ENCODE assay signal across 17 mouse cellular contexts in genomic region chr13:31477171-31477867, GRCm38 (mm10).
DNase-seq lines count a peak whose midpoint lies in the region; ATAC-seq and TF ChIP-seq lines count a peak whose summit lies in the region.
"Had no signal": no experiment of that assay in that cellular context is flagged by ENCODE, and none has a peak within 500 bp of the region (broad histone marks: within the 10 kb centered on the region; RNA-seq: fewer than 3 reads in every experiment).

No protein-coding gene starts in this region.

- no peaks in the 10 kb centered on the region for H3K27me3 ChIP-seq in kidney, adult 2 months (replicated peaks; ENCODE audit: control insufficient read depth, insufficient read depth, low read length)
- H3K27me3 ChIP-seq in intestine, embryonic 14.5 days (replicated peaks; ENCODE audit: control insufficient read depth, insufficient read depth, low read length): no peaks in the 10 kb centered on the region
- H3K27me3 ChIP-seq in liver, embryonic 16.5 days (ENCODE audit: control insufficient read depth, insufficient read depth, low read depth, low read length): no peaks in the 10 kb centered on the region
- H3K27me3 ChIP-seq: limb, embryonic 13.5 days; midbrain, embryonic 13.5 days; neural tube, embryonic 15.5 days had no signal

- no peak overlapping the region for H3K4me2 ChIP-seq in intestine, embryonic 14.5 days (ENCODE audit: low read length)
- no peak overlapping the region for H3K4me2 ChIP-seq in liver, embryonic 16.5 days (ENCODE audit: low read depth, low read length)
- H3K4me2 ChIP-seq: limb, embryonic 13.5 days; midbrain, embryonic 13.5 days; neural tube, embryonic 15.5 days had no signal

- peak; percentile 58 for ATAC-seq in intestine, embryonic 14.5 days (replicated peaks; ENCODE audit: low FRiP score, low TSS enrichment, low read depth)
- peak; percentile 86 for ATAC-seq in liver, embryonic 16.5 days (ENCODE audit: low read depth)
- ATAC-seq: forebrain, embryonic 14.5 days; hindbrain, postnatal 0 days; midbrain, embryonic 13.5 days had no signal

- no peaks in the 10 kb centered on the region for H3K36me3 ChIP-seq in kidney, adult 2 months (ENCODE audit: control insufficient read depth, insufficient read depth, low read length)
- H3K36me3 ChIP-seq in intestine, embryonic 14.5 days (ENCODE audit: control insufficient read depth, insufficient read depth, low read length): no peaks in the 10 kb centered on the region
- H3K36me3 ChIP-seq in liver, embryonic 16.5 days (ENCODE audit: control insufficient read depth, insufficient read depth): no peaks in the 10 kb centered on the region
- H3K36me3 ChIP-seq: limb, embryonic 13.5 days; midbrain, embryonic 13.5 days; neural tube, embryonic 15.5 days had no signal

- no peak overlapping the region for H3K27ac ChIP-seq in kidney, adult 2 months (ENCODE audit: insufficient read depth, low read depth, low read length)
- H3K27ac ChIP-seq in intestine, embryonic 14.5 days (ENCODE audit: low read depth): no peak overlapping the region
- no peak overlapping the region for H3K27ac ChIP-seq in liver, embryonic 16.5 days (ENCODE audit: low read length)
- H3K27ac ChIP-seq: hindbrain, postnatal 0 days; limb, embryonic 13.5 days; midbrain, embryonic 13.5 days; neural tube, embryonic 15.5 days had no signal

- peak; percentile 59 for DNase-seq in kidney, adult 2 months
- no peak for DNase-seq in kidney, postnatal 4 days
- peak; percentile 16 for DNase-seq in Muller cell, postnatal 12 days (ENCODE audit: inconsistent ontology term)
- DNase-seq in intestine, embryonic 14.5 days (ENCODE audit: low spot score): no peak
- DNase-seq in layer of hippocampus, adult 9-10 months (ENCODE audit: low spot score): no peak
- DNase-seq in urinary bladder, postnatal 36 days (ENCODE audit: low spot score in 2 of 2): no peak
- DNase-seq: adrenal gland, adult 2 months; B cell, adult 2 months; cerebellum, postnatal 25 days; thymus, postnatal 36 days had no signal

- H3K9ac ChIP-seq in intestine, embryonic 14.5 days (ENCODE audit: low read length): no peak overlapping the region
- no peak overlapping the region for H3K9ac ChIP-seq in liver, embryonic 16.5 days (ENCODE audit: low read depth, low read length)
- H3K9ac ChIP-seq: limb, embryonic 13.5 days; midbrain, embryonic 13.5 days; neural tube, embryonic 15.5 days had no signal

- H3K4me3 ChIP-seq in kidney, adult 2 months (ENCODE audit: insufficient read depth, low read depth, low read length): no peak overlapping the region
- no peak overlapping the region for H3K4me3 ChIP-seq in intestine, embryonic 14.5 days (ENCODE audit: low read depth, low read length)
- H3K4me3 ChIP-seq in liver, embryonic 16.5 days (ENCODE audit: low read depth, low read length): no peak overlapping the region
- H3K4me3 ChIP-seq: erythroblast, embryonic 14.5 days; limb, embryonic 13.5 days; midbrain, embryonic 13.5 days; neural tube, embryonic 15.5 days had no signal

- H3K9me3 ChIP-seq in intestine, embryonic 14.5 days (ENCODE audit: control insufficient read depth, low read length): no peaks in the 10 kb centered on the region
- no peaks in the 10 kb centered on the region for H3K9me3 ChIP-seq in liver, embryonic 16.5 days (replicated peaks; ENCODE audit: control insufficient read depth, low read length)
- H3K9me3 ChIP-seq: limb, embryonic 13.5 days; midbrain, embryonic 13.5 days; neural tube, embryonic 15.5 days had no signal

- peaks cover 3% of the 10 kb centered on the region; the same call in 1 of the 2 replicates for H3K4me1 ChIP-seq in kidney, adult 2 months (ENCODE audit: control insufficient read depth, insufficient read depth, low read length)
- H3K4me1 ChIP-seq in intestine, embryonic 14.5 days (replicated peaks; ENCODE audit: control insufficient read depth, insufficient read depth, low read length): no peaks in the 10 kb centered on the region
- H3K4me1 ChIP-seq in liver, embryonic 16.5 days (ENCODE audit: control insufficient read depth, low read depth, low read length): no peaks in the 10 kb centered on the region
- H3K4me1 ChIP-seq: limb, embryonic 13.5 days; midbrain, embryonic 13.5 days; neural tube, embryonic 15.5 days had no signal

- no peak for TF ChIP-seq POLR2A in kidney, adult 2 months (IDR thresholded peaks at IDR 0.05; ENCODE audit: low read depth, low read length)

- no peak for TF ChIP-seq CTCF in kidney, adult 2 months (conservative IDR thresholded peaks at IDR 0.05; ENCODE audit: insufficient read depth, insufficient read length, low read depth, low read length)

- WGBS in kidney, adult 2 months: 69% methylated on average over 1 of the region's 1 CpGs
- 41% methylated on average over 1 of the region's 1 CpGs for WGBS in intestine, embryonic 14.5 days
- whole genome bisulfite sequencing in liver, embryonic 16.5 days (ENCODE audit: insufficient replicate concordance): 22% methylated on average over 1 of the region's 1 CpGs

Comparison
In these comparisons a context has a peak if more than half of its experiments do, and no peak if none do; other contexts are left out.
1. DNase-seq: peak in kidney, adult 2 months (single experiment) and Muller cell, postnatal 12 days (single experiment); none in kidney, postnatal 4 days (0 of 2), intestine, embryonic 14.5 days (single experiment), layer of hippocampus, adult 9-10 months (single experiment) and urinary bladder, postnatal 36 days (0 of 2).